Mouse (Mus musculus): ENCODE results near the gene Msh4.

DNA sequence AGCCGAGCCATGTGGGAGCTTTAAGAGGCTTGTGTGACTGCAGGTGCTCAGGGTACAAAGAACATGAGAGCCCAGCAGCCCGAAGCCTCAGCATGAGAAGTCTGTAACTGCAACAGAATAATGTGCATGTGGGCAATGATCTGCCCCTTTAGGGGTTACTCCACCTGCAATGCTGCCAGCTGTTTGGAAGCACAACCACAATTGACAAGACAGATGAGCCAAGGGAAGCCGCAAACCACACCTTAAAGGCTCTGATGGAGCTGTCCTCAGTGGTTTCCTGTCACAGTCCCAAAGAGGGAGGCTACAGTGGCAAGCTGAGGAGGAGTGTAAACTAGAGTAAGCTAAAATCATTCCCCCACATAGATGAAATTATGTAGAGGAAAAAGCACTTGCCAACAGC, 10.5 kb downstream of the Msh4 start:
- TF ChIP-seq CTCF (IDR thresholded peaks at IDR 0.05; ENCODE audit: low read depth, low read length) (no peak), POLR2A (IDR thresholded peaks at IDR 0.05; ENCODE audit: extremely low read depth, insufficient read depth, low read length) (no peak)
